Mouse (Mus musculus): ENCODE data around the gene Fam189a1. TPM values are rescaled to one million over a fixed set of nuclear protein-coding genes. Genes with fewer than 3 reads are reported as not detected.

The Fam189a1 gene
- polyA plus RNA-seq, 1 experiment from 2014 or later: 2.3 TPM

DNA sequence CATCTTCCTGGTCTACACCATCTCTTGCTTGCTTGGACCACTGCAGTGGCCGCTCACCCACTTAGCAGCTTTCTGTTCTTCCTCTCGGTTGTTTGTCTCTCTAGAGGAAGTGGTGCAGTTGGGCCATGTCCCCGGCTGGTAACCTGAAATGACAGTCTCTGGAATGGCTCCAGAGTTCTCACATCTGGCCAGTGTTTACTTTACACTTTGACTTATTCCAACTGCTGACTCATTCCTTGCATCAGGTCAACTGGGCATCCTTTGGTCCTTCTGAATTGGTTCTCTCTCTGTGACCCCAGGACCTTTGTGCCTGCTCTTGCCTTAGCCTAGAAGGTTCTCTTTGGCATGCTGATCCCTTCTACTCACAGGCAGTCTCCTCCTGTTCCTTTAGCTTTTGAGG lies 427.6 kb downstream of the Fam189a1 start:
- Histone ChIP-seq H3K36me3 (no peaks in the 10 kb centered on the region), H3K4me1 (replicated peaks) (no peaks in the 10 kb centered on the region), H3K4me2 (no peak overlapping the region), H3K4me3 (no peak overlapping the region), H3K27me3 (replicated peaks) (0 out of 2 replicates have a peak, but pooled peaks cover 10% of the 10 kb centered on the region), H3K9ac (no peak overlapping the region), H3K9me3 (replicated peaks) (no peaks in the 10 kb centered on the region), H3K27ac (ENCODE audit: poor library complexity, severe bottlenecking) (no peak overlapping the region)
- no peak for ATAC-seq (ENCODE audit: insufficient number of reproducible peaks, low FRiP score)
- WGBS: 67% methylated on average over 3 of the region's 3 CpGs

DNA sequence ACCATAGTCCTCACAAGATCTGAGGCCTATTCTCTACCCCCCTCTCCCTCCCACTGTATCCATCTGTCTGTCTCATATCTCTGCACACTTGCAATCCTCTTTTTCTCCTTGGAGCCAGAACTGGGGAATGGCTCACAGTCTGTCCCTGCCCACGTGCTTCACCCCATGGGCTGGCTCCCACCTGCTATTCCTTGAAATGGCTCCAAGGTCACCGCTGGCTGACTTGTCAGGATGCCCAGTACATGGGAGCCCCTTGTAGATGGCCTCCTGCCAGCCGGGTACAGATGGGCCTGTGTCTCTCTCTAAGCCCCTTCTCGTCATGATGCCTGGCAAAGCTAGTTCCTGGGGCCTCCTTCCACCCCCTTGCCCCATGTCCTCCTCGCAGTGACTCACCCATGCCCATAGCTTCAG lies 428.2 kb downstream of the Fam189a1 start:
- no peak overlapping the region for H3K4me2 ChIP-seq
- H3K4me1 ChIP-seq (replicated peaks): no peaks in the 10 kb centered on the region
- 74% methylated on average over 5 of the region's 5 CpGs for WGBS
- H3K9me3 ChIP-seq (replicated peaks): no peaks in the 10 kb centered on the region
- no peak for ATAC-seq (ENCODE audit: insufficient number of reproducible peaks, low FRiP score)
- no peak overlapping the region for H3K9ac ChIP-seq
- H3K27ac ChIP-seq (ENCODE audit: poor library complexity, severe bottlenecking): no peak overlapping the region
- no peaks in the 10 kb centered on the region for H3K36me3 ChIP-seq
- 0 out of 2 replicates have a peak, but pooled peaks cover 6% of the 10 kb centered on the region for H3K27me3 ChIP-seq (replicated peaks)
- H3K4me3 ChIP-seq: no peak overlapping the region

DNA sequence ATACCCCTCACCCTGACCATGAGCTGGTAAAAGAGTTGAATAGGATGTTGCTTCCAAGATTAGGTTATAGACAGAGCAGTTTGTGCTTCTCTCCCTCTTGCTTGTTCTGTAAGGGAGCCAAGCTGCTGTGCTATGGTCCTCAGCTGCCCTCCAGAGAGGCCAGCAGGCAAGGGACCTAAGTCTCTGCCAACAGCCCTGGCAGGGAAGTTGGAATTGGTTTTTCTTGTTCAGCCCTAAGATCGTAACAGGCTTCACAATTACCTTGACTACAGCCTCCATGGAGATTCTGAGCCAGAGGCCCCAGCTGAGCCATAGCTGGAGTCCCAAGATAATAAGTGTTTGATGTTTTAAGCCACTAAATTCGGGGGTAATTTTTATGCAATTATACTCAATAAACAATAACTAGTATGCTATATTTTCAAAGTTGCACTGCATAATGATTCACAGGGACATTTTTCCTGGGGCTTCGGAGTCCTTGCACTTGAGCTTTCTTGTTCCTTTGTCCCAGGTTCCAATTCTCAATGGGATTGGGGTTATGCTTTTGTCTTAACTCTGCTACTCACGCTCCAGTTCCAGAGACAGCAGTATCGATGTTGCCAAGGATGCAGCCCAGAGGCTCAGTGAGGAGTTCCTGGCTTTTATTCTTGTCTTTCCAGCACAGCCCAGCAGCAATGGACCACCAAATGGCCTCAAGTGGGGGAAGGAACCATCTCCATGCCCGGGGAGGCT lies 430.2 kb downstream of the Fam189a1 start:
- WGBS: 75% methylated on average over 6 of the region's 6 CpGs

DNA sequence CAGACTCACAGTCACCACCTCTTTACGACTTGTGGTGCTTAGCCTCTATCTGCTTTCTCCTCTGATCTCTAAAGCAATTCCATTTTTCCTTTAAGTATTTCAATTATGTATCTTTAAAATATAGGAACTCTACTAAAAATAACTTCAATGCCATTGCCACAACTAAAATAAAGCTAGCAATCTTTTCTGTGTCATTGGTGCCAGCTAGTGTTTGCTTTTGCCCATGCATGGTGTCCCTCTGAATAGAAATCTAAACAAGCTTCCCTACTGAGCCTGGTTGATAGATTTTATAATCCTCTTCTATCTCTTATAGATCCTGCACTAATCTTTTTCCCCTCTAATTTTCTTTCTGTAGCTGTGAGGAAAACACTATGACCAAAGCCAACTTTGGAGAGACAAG lies 432.0 kb downstream of the Fam189a1 start:
- H3K4me1 ChIP-seq (replicated peaks): no peaks in the 10 kb centered on the region
- 80% methylated on average over 1 of the region's 1 CpGs for WGBS
- H3K4me2 ChIP-seq: no peak overlapping the region
- H3K9me3 ChIP-seq (replicated peaks): no peaks in the 10 kb centered on the region
- ATAC-seq (ENCODE audit: insufficient number of reproducible peaks, low FRiP score): no peak
- H3K27me3 ChIP-seq (replicated peaks): no peaks in the 10 kb centered on the region
- H3K27ac ChIP-seq (ENCODE audit: poor library complexity, severe bottlenecking): no peak overlapping the region
- H3K4me3 ChIP-seq: no peak overlapping the region
- H3K36me3 ChIP-seq: no peaks in the 10 kb centered on the region
- no peak overlapping the region for H3K9ac ChIP-seq

More for the DNA sequence above, 430.2 kb downstream of the Fam189a1 start:
- Histone ChIP-seq H3K4me3 (no peak overlapping the region), H3K4me1 (replicated peaks) (no peaks in the 10 kb centered on the region), H3K27me3 (replicated peaks) (no peaks in the 10 kb centered on the region), H3K9ac (no peak overlapping the region), H3K4me2 (no peak overlapping the region), H3K36me3 (no peaks in the 10 kb centered on the region), H3K27ac (ENCODE audit: poor library complexity, severe bottlenecking) (no peak overlapping the region), H3K9me3 (replicated peaks) (no peaks in the 10 kb centered on the region)
- ATAC-seq (ENCODE audit: insufficient number of reproducible peaks, low FRiP score): no peak

DNA sequence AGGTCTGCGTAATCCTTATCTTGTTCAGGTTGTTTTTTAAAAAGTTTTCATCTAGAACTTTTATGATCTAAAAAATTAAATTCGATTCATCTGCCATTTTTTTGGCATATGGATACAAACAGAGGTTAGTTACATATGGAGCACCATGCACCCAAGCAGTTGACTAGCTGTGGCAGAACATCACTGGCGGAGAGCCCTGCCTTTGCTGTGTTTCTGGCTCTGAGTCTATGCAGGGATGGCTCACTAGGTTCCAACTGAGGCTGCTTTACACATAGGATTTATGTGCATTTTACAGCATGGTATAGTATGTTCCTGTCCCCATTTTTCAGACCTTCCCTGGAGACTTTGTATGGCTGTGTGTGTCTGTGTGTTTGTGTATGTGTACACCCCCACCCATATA lies 433.1 kb downstream of the Fam189a1 start:
- Histone ChIP-seq H3K36me3 (no peaks in the 10 kb centered on the region), H3K27ac (ENCODE audit: poor library complexity, severe bottlenecking) (no peak overlapping the region), H3K4me1 (replicated peaks) (no peaks in the 10 kb centered on the region), H3K9ac (no peak overlapping the region), H3K4me3 (no peak overlapping the region), H3K27me3 (replicated peaks) (no peaks in the 10 kb centered on the region), H3K9me3 (replicated peaks) (no peaks in the 10 kb centered on the region), H3K4me2 (no peak overlapping the region)
- 69% methylated on average over 3 of the region's 3 CpGs for WGBS
- ATAC-seq (ENCODE audit: insufficient number of reproducible peaks, low FRiP score): no peak

DNA sequence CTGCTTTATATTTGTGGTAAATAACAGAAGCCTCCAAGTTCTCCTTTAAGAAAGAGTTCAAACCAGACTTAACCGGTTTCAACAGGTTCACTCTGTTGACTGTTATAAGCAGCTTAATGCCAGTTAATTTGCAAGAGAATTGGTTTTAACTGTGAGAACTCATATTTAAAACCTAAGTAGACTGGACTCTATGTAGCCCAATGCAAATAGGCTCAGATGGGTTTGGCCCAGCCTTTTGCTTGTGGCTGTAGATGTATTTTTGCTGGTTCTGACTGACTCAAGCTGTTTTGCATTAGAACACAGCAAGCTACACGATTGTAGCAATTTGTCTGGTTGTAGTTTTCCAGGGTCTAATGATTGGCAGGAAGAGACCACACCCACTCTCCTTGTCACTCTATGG lies 440.1 kb downstream of the Fam189a1 start:
- Histone ChIP-seq H3K9ac (no peak overlapping the region), H3K36me3 (no peaks in the 10 kb centered on the region), H3K4me3 (no peak overlapping the region), H3K9me3 (replicated peaks) (no peaks in the 10 kb centered on the region), H3K4me2 (no peak overlapping the region), H3K27me3 (replicated peaks) (no peaks in the 10 kb centered on the region), H3K27ac (ENCODE audit: poor library complexity, severe bottlenecking) (no peak overlapping the region), H3K4me1 (replicated peaks) (no peaks in the 10 kb centered on the region)
- WGBS: 65% methylated on average over 2 of the region's 2 CpGs
- ATAC-seq (ENCODE audit: insufficient number of reproducible peaks, low FRiP score): no peak

DNA sequence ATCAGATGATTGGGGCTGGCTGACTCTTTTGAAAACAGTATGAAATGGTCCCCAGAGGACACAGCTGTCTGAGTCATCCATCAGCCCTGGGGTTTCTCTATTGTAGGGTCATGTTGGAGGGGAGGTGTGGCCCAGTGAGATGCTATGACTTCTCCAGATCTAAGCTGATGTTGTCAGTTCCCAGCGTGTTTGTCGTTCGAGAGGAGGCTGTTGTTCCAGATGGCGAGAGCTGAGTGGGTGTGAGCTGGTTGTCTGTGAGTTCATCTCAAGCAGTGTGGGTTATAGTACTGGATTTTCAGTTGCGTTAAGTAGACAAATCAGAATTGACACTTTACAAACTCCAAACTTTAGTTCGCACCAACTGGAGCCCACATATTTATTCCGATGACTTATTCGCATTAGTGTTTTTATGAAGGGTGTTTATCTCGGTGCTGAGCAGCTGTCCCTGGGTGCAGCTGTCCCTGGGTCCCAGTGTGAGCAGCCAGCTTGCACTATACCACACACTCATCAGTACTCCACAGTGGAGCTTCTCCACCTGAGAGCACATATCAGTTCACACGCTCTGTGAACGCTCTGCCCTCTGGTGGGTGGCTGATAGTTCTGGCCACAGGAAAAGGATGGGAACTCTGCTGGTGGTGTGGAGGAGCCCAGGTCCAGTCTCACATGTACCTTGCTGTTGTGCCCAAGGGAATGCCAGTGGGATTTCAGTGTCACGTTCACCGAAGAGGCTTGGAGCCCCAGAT lies 446.7 kb downstream of the Fam189a1 start:
- Histone ChIP-seq H3K9me3 (replicated peaks) (no peaks in the 10 kb centered on the region), H3K4me2 (no peak overlapping the region), H3K27me3 (replicated peaks) (no peaks in the 10 kb centered on the region), H3K36me3 (no peaks in the 10 kb centered on the region), H3K4me3 (no peak overlapping the region), H3K27ac (ENCODE audit: poor library complexity, severe bottlenecking) (no peak overlapping the region), H3K4me1 (replicated peaks) (no peaks in the 10 kb centered on the region), H3K9ac (no peak overlapping the region)
- WGBS: 78% methylated on average over 13 of the region's 13 CpGs
- no peak for ATAC-seq (ENCODE audit: insufficient number of reproducible peaks, low FRiP score)

DNA sequence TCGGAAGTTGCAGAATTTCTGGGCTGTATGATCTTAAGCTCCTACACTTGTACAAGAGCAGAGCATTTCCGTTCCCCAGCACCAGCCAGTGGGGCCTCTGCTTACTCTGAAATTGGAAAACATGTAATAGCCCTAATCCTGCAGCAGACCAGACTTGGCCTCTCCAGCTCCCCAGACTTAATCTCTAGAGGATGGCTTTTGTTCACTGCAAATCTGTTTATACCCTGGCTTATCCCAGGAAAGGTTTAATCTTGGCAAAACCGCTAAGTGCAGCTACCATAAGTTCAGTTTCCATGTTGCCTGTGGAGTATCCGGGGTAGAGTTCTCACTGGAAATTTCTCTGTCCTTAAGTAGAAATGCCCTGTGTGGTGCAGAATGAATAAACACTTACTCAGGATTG lies 448.2 kb downstream of the Fam189a1 start:
- Histone ChIP-seq H3K27me3 (replicated peaks) (no peaks in the 10 kb centered on the region), H3K4me2 (no peak overlapping the region), H3K36me3 (no peaks in the 10 kb centered on the region), H3K4me1 (replicated peaks) (no peaks in the 10 kb centered on the region), H3K9ac (no peak overlapping the region), H3K9me3 (replicated peaks) (0 out of 2 replicates have a peak, but pooled peaks cover 3% of the 10 kb centered on the region), H3K27ac (ENCODE audit: poor library complexity, severe bottlenecking) (no peak overlapping the region), H3K4me3 (no peak overlapping the region)
- 76% methylated on average over 4 of the region's 4 CpGs for WGBS
- ATAC-seq (ENCODE audit: insufficient number of reproducible peaks, low FRiP score): no peak

Small RNAs within 50 kb of the gene (microRNA-seq; reads per million reads assigned to microRNA genes)
- gene Gm25249: not detected
